Mouse (Mus musculus) forebrain, embryonic 10.5 days (tissue): ENCODE data around the gene Sugp1. TPM values are rescaled to one million over a fixed set of nuclear protein-coding genes. Genes with fewer than 3 reads are reported as not detected.

Experiments
- DNase-seq: peaks from one replicate; pipeline ENCODE4 v3.0.0-alpha.2; 2017; ENCODE audit warnings: low spot score; ENCODE audit errors: extremely low spot score
- H3K27ac ChIP-seq: fragments of 300-500 bp; sonication (generic); 2 replicates; pipeline ENCODE4 v1.5.1; 2016; ENCODE audit warnings: mild to moderate bottlenecking
- H3K27me3 ChIP-seq: fragments of 300-500 bp; sonication (generic); 2 replicates; pipeline ENCODE4 v1.6.1; 2016; ENCODE audit warnings: mild to moderate bottlenecking; ENCODE audit not compliant: poor library complexity, severe bottlenecking
- H3K36me3 ChIP-seq: fragments of 300-500 bp; sonication (generic); replicated peaks from 2 replicates; pipeline ENCODE4 v1.6.1; 2016; ENCODE audit warnings: mild to moderate bottlenecking, moderate library complexity
- H3K4me1 ChIP-seq: fragments of 300-500 bp; sonication (generic); 2 replicates; pipeline ENCODE4 v1.6.1; 2016
- H3K4me3 ChIP-seq: fragments of 300-500 bp; sonication (generic); 2 replicates; pipeline ENCODE4 v1.5.1; 2016; ENCODE audit warnings: mild to moderate bottlenecking, moderate library complexity
- H3K9me3 ChIP-seq: fragments of 300-500 bp; sonication (generic); 2 replicates; pipeline ENCODE4 v1.6.1; 2016; ENCODE audit warnings: mild to moderate bottlenecking, moderate library complexity
- WGBS: fragments of 180-500 bp; shearing (Covaris S2); methylation state at CpG from one replicate; pipeline ENCODE4 v1.1.7; 2016; 5-methylcytosine and 5-hydroxymethylcytosine counted together
- polyA plus RNA-seq: library from polyadenylated mRNA; unstranded; fragments of >200 nt; fragmentation: Nextera tagmentation; extraction: Ambion mirVana; gene quantifications from 2 replicates; pipeline ENCODE4 v1.2.1, GENCODE M21; 2016

The Sugp1 gene
- polyA plus RNA-seq, 1 experiment from 2014 or later = 55.3 TPM

DNA sequence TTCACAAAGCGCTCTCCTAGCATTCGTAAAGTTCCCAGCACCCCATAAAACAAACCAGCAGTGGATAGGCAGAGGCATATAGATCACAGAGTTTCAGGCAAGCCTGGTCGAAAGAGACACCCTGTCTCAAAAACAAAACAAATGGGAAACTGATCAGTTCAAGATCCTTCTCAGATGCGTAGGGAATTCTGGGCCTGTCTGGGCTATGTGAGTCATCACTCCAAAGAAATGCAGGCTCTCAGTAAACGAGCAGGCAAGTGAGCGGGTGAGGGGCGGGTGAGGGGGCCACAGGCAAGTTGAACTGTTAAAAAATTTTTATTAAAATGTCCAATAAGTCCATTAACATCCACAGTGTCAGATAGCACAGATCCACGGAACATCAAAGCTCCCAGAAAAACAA lies 50.2 kb downstream of the Sugp1 start:
- H3K9me3 ChIP-seq = peaks cover under 1% of the 10 kb centered on the region; the same call in 1 of the 2 replicates
- H3K4me3 ChIP-seq = no peak overlapping the region
- peaks cover 20% of the 10 kb centered on the region for H3K4me1 ChIP-seq
- DNase-seq = no peak
- 71% methylated on average over 8 of the region's 8 CpGs for WGBS
- H3K36me3 ChIP-seq = peaks cover 14% of the 10 kb centered on the region
- no peak overlapping the region for H3K27ac ChIP-seq
- peaks cover 55% of the 10 kb centered on the region for H3K27me3 ChIP-seq

DNA sequence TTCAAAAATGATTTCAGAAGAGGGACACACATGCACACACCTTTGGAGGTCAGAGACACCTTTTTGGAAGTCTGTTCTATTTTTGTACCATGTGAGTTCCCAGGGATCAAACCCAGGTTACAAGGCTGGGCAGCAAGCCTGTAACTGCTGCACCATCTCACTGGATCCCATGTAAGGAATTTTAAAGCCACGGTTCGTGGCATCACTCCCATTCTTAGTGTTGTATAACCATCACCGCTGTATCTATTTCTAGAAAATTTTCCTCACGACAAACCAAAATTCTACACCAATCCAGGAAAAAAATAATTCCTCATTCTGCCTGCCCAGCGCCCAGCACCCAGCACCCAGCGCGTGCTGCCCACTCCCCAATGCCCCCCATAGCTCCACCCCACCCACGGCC lies 56.7 kb downstream of the Sugp1 start:
- 81% methylated on average over 8 of the region's 8 CpGs for WGBS
- DNase-seq = no peak
- H3K36me3 ChIP-seq = peaks cover 21% of the 10 kb centered on the region
- H3K9me3 ChIP-seq = peaks cover 4% of the 10 kb centered on the region; the same call in 1 of the 2 replicates
- 0 out of 2 replicates have a peak, but pooled peaks cover 1% of the 10 kb centered on the region for H3K27me3 ChIP-seq
- no peak overlapping the region for H3K4me3 ChIP-seq
- H3K27ac ChIP-seq = no peak overlapping the region
- H3K4me1 ChIP-seq = no peaks in the 10 kb centered on the region

DNA sequence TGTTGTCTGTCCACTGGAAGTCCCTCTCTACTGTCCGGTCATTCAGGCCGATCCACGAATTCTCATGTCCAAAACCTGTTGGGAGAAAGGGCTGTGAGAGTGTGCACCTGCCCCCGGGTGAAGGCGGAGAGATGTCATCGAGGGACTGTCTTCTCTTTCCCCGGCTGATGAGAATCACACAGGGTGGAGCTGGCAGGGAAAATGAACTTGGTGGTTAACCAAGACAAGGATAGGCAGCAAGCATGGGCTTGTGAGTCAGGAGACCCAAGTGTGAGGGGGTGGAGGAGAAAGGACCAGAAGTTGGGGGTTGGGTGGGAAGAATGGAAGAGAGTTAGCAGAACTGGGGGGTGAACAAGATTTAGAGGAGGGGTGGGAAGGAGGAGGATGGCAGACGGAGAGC lies 57.6 kb downstream of the Sugp1 start:
- no peak for DNase-seq
- no peak overlapping the region for H3K27ac ChIP-seq
- H3K36me3 ChIP-seq = peaks cover 21% of the 10 kb centered on the region
- H3K9me3 ChIP-seq = peaks cover 4% of the 10 kb centered on the region; the same call in 1 of the 2 replicates
- H3K4me1 ChIP-seq = no peaks in the 10 kb centered on the region
- WGBS = 91% methylated on average over 8 of the region's 8 CpGs
- H3K4me3 ChIP-seq = no peak overlapping the region
- no peaks in the 10 kb centered on the region for H3K27me3 ChIP-seq

DNA sequence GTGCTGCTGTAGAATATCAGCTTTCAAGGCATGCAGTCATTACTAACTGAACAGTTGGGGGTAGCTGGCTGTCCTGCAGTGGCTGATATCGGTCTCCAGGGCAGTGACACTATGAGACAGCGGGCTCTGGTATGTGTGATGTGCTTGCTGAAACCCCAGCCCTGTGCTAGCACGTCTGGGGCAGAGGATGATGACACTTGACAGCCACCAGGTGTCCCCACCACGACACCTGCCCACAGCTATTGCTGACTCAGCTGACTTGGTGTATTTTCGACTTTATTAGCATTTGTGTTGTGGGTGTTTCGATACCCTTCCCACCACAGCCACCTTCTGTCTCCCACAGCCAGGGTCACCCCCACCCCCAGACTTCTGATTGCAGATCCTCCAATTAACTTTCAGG lies 61.9 kb downstream of the Sugp1 start:
- 30% methylated on average over 6 of the region's 6 CpGs for WGBS
- H3K4me1 ChIP-seq = no peaks in the 10 kb centered on the region
- no peak overlapping the region for H3K4me3 ChIP-seq
- H3K27ac ChIP-seq = no peak overlapping the region
- no peaks in the 10 kb centered on the region; the same call in 1 of the 2 replicates for H3K36me3 ChIP-seq
- H3K27me3 ChIP-seq = peaks cover 21% of the 10 kb centered on the region
- no peaks in the 10 kb centered on the region for H3K9me3 ChIP-seq
- no peak for DNase-seq

DNA sequence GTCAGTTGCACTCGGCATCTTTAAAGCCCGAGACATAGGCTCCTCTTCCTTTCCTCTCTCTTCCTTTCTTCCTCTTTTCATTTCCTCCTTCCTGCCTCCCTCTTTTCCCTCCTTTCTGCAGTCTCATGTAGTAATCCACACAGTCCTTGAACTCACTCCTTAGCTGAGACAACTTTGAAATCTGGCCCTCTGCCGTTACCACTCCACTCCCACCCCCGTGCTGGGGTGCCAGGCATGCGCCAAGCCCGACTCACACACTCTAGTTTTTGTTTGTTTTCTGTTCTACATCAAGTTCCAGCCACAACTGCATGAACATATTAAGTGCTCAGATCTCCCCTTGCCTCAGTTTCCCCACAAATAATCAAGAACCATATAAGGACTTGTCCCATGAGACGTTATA lies 62.3 kb downstream of the Sugp1 start:
- Histone ChIP-seq H3K4me1 (no peaks in the 10 kb centered on the region), H3K4me3 (no peak overlapping the region), H3K27ac (no peak overlapping the region), H3K9me3 (no peaks in the 10 kb centered on the region), H3K36me3 (peaks cover 2% of the 10 kb centered on the region; the same call in 1 of the 2 replicates), H3K27me3 (peaks cover 25% of the 10 kb centered on the region)
- WGBS = 81% methylated on average over 7 of the region's 7 CpGs
- DNase-seq = no peak

DNA sequence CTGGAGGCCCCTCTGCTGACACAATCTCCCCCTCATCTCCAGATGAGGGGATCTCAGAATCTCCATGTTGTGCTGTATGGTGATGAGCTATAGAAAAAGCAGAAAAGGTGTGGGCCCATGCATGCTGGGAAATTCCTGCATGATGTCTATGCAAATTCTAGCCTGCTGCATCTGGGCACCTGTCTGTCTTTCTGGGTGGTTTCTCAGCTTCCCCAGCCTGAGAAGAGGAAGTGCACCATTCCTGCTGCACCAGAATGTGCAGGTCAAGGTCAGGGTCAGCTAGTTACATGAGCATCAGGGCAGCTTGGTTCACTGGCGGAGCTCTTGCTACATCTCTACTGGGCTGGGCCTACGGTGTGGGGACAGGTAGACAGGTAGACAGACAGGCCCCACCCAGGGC lies 67.8 kb downstream of the Sugp1 start:
- Histone ChIP-seq H3K9me3 (no peaks in the 10 kb centered on the region), H3K27me3 (peaks cover 81% of the 10 kb centered on the region), H3K4me1 (peaks cover 14% of the 10 kb centered on the region), H3K27ac (no peak overlapping the region), H3K4me3 (no peak overlapping the region), H3K36me3 (peaks cover 14% of the 10 kb centered on the region; the same call in 1 of the 2 replicates)
- WGBS = 100% methylated on average over 2 of the region's 2 CpGs
- no peak for DNase-seq

DNA sequence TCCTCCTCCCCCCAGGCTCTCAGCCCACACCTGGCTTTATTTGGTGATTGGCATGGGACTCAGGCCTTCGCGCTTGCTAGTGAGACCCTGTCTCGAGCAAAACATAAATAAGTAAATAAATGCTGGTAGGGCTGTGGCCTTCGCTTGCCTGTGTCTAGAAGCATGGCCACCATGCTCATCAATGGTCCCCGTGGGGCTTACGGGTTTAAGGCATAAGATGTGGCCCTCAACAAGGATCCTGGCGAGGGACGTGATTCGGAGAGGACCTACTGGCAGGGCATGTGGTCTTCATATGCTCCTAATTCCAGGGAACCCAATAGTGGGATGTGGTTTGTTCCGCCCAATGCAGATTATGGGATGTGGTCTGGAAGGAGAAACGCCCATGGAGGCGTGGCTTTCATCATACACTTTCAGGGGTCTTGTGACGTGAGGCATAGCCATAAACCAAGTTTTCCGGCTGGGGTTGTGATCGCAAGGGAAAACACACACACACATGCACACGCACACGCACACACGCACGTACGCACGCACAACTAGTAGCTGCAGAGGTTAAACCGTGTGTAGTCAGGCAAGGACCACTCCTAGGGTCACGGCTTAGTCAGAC lies 68.7 kb downstream of the Sugp1 start:
- Histone ChIP-seq H3K27ac (no peak overlapping the region), H3K4me3 (0 out of 2 replicates have a peak overlapping the region, but pooled peaks have one; percentile 18), H3K36me3 (peaks cover 14% of the 10 kb centered on the region; the same call in 1 of the 2 replicates), H3K9me3 (no peaks in the 10 kb centered on the region), H3K4me1 (peaks cover 14% of the 10 kb centered on the region), H3K27me3 (peaks cover 89% of the 10 kb centered on the region)
- WGBS = 54% methylated on average over 23 of the region's 23 CpGs
- no peak for DNase-seq

DNA sequence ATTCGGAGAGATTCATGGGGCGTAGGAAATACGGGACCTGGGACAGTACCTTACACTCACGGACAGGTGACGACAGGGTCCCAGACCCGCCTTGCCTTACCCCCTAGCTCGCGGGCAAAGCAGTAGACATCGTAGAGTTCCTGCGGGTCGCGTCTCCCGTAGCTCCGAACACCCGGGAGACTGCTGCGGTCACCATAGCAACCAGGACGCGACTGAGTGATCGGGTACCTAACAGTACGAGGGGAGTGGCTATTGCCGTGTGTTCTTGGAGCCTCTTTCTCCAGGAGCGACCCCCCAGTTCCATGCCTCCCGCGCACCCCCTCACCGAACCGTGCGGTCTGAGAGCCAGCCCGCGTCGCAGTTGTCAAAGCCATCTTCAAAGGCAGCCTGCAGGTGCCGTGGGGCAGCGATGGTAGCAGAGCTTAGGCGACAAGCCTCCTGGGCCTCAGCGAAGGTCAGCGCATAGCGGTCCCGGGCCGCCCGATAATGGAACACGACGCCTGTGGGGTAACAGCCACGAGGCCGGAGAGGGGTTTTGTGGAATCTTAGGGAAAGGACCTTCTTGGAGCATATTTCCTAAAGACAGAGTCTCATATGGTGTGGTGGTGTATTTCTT lies 69.9 kb downstream of the Sugp1 start:
- DNase-seq = no peak
- Histone ChIP-seq H3K27me3 (peaks cover 97% of the 10 kb centered on the region), H3K4me1 (peaks cover 14% of the 10 kb centered on the region), H3K9me3 (no peaks in the 10 kb centered on the region), H3K36me3 (peaks cover 14% of the 10 kb centered on the region; the same call in 1 of the 2 replicates), H3K27ac (no peak overlapping the region), H3K4me3 (peak overlapping the region; percentile 22)
- 7% methylated on average over 43 of the region's 43 CpGs for WGBS

DNA sequence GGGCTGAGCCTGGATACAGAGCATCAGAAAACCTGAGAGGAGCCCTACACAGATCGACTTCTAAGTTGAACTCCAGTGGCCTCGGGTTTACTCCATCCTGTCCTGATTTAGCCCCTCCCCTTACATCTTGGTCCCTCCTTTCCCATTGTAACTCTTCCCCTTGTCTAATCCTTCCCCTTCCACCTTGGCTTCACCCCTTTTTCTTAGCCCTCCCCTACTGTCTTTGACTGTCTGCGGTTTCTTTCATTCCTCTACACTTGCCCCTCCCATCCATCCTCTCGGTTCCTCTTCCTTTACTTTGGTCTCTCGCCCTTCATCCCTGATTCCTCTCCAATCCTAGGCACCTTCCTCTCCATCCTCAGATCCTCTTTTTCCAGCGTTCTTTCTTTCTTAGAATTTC lies 71.9 kb downstream of the Sugp1 start:
- Histone ChIP-seq H3K36me3 (peaks cover 14% of the 10 kb centered on the region; the same call in 1 of the 2 replicates), H3K27me3 (peaks cover 100% of the 10 kb centered on the region)
- no peak for DNase-seq

DNA sequence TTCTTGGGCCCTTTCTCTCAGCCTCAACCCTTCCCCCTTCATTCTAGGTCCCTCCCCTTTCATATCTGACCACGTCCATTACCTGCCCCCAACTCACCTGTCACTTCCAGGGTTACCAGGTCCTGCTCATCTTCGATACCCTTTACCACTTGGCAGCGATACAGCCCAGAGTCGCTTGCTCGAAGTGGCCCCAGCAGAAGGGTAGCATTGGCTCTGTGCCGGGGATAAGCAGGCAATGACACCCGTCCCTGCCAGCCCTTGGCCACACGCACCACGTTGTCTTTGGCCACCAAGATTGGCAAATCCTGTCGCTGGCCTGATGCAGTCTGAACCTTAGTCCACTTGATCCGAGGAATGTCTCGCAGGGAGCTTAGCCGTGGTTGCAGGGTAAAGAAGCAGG lies 72.3 kb downstream of the Sugp1 start:
- 72% methylated on average over 13 of the region's 13 CpGs for WGBS
- peaks cover 100% of the 10 kb centered on the region for H3K27me3 ChIP-seq

More for the DNA sequence above, 71.9 kb downstream of the Sugp1 start:
- Histone ChIP-seq H3K4me3 (no peak overlapping the region), H3K4me1 (peaks cover 31% of the 10 kb centered on the region), H3K27ac (no peak overlapping the region), H3K9me3 (no peaks in the 10 kb centered on the region)
- WGBS = 19% methylated on average over 6 of the region's 6 CpGs

DNA sequence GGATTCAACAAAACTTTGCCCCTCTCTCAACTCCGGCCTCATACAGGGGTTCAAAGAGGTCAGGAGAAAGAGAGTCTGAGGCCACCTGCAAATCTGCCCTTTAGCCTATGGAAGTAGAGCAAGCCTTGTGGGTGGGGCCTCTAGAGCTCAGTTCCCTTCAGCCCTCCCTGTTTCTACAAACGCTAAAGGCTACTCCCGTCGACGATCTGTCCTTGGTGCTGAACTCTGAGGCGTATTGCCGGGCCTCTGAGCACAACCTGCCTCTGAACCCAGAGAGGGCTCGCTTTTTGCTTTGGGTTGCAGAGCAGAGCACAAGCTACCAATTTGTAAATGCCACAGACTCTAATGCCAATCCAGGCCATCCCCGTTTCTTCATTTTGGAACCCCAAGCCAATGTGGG lies 75.0 kb downstream of the Sugp1 start:
- H3K4me3 ChIP-seq = no peak overlapping the region
- H3K9me3 ChIP-seq = no peaks in the 10 kb centered on the region
- peak; percentile 33 for DNase-seq
- peaks cover 36% of the 10 kb centered on the region for H3K4me1 ChIP-seq
- H3K27me3 ChIP-seq = peaks cover 97% of the 10 kb centered on the region
- H3K27ac ChIP-seq = no peak overlapping the region
- H3K36me3 ChIP-seq = peaks cover 4% of the 10 kb centered on the region; the same call in 1 of the 2 replicates
- WGBS = 9% methylated on average over 9 of the region's 9 CpGs

More for the DNA sequence above, 72.3 kb downstream of the Sugp1 start:
- no peak overlapping the region for H3K4me3 ChIP-seq
- no peak for DNase-seq
- no peak overlapping the region for H3K27ac ChIP-seq
- no peaks in the 10 kb centered on the region for H3K9me3 ChIP-seq
- H3K36me3 ChIP-seq = peaks cover 12% of the 10 kb centered on the region; the same call in 1 of the 2 replicates
- peaks cover 35% of the 10 kb centered on the region for H3K4me1 ChIP-seq

DNA sequence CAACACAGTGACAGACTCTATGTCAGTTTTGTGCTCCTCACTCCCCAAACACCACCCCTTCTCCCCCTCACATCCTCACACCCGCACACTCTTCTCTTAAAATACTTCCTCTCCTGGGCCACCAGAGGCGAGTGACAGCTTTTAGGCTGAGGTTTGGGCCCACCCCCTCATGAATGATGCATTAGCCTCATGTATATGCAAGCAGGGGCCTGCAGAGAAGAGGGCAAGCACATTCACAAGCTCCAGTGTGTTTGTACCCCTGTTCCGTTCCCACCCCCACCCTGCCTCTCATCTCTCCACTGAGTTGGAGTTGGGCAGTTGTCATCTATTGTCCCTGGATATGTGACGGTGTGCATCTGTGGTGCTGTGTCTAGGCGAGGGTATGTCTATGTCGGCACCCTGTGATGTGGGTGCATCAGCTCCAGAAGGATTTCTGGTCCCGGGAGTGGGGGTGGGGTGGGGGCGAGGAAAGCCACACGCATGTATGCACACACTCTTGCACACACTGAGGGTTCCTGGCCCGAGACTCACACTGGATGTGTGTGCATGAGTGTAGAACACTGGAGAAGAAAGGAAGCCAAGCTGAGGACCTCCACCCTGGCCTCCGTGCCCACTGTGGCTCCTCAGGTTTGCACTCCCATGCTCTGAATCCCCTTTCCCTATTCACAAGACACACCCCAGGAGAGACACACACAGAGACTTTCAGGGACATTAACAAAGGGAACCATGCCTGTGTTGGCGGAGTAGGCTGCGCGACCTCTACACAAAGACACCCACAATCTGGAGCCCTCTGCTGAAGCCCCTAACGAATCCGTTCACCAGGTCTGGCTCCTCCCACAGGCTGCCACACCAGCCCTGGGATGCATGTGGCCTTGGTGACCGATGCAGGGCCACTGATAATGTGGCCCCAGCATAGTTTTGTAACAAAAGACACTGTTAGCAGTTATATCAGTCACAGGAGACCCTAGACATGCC lies 76.4 kb downstream of the Sugp1 start:
- peaks cover 33% of the 10 kb centered on the region for H3K4me1 ChIP-seq
- peak; percentile 41 for DNase-seq
- H3K9me3 ChIP-seq = no peaks in the 10 kb centered on the region
- peaks cover 4% of the 10 kb centered on the region; the same call in 1 of the 2 replicates for H3K36me3 ChIP-seq
- 6% methylated on average over 17 of the region's 17 CpGs for WGBS
- peaks cover 84% of the 10 kb centered on the region for H3K27me3 ChIP-seq
- peak overlapping the region; percentile 87 for H3K27ac ChIP-seq
- H3K4me3 ChIP-seq = peak overlapping the region; percentile 60
